Mouse (Mus musculus) kidney, embryonic 15.5 days (tissue): ENCODE data around the gene Phlpp2. TPM values are rescaled to one million over a fixed set of nuclear protein-coding genes. Genes with fewer than 3 reads are reported as not detected.

Experiments
- ATAC-seq: fragments of 200-750 bp; cut with Nextera tagmentation; replicated peaks from 2 replicates; pipeline ENCODE4 v1.8.0; 2017; ENCODE audit warnings: moderate TSS enrichment; ENCODE audit not compliant: low FRiP score
- H3K27ac ChIP-seq: fragments of 300-500 bp; sonication (generic); 2 replicates; pipeline ENCODE4 v1.5.1; 2015; ENCODE audit warnings: mild to moderate bottlenecking, inconsistent platforms
- H3K27me3 ChIP-seq: fragments of 300-500 bp; sonication (generic); 2 replicates; pipeline ENCODE4 v1.6.1; 2015; ENCODE audit warnings: inconsistent platforms
- H3K36me3 ChIP-seq: fragments of 300-500 bp; sonication (generic); 2 replicates; pipeline ENCODE4 v1.6.1; 2015; ENCODE audit warnings: inconsistent platforms
- H3K4me1 ChIP-seq: fragments of 300-500 bp; sonication (generic); 2 replicates; pipeline ENCODE4 v1.6.1; 2015; ENCODE audit warnings: inconsistent platforms
- H3K4me2 ChIP-seq: fragments of 300-500 bp; sonication (generic); 2 replicates; pipeline ENCODE4 v1.6.1; 2015; ENCODE audit warnings: moderate library complexity, mild to moderate bottlenecking, inconsistent platforms
- H3K4me3 ChIP-seq: fragments of 300-500 bp; sonication (generic); replicated peaks from 2 replicates; pipeline ENCODE4 v1.5.1; 2015; ENCODE audit warnings: mild to moderate bottlenecking, inconsistent platforms
- H3K9ac ChIP-seq: fragments of 300-500 bp; sonication (generic); 2 replicates; pipeline ENCODE4 v1.6.1; 2015; ENCODE audit warnings: mild to moderate bottlenecking, inconsistent platforms
- H3K9me3 ChIP-seq: fragments of 300-500 bp; sonication (generic); replicated peaks from 2 replicates; pipeline ENCODE4 v1.6.1; 2016; ENCODE audit warnings: inconsistent platforms
- WGBS: fragments of 180-500 bp; shearing (Covaris S2); methylation state at CpG from one replicate; pipeline ENCODE4 v1.1.7; 2015; ENCODE audit warnings: mixed read lengths; 5-methylcytosine and 5-hydroxymethylcytosine counted together
- polyA plus RNA-seq: library from polyadenylated mRNA; unstranded; fragments of >200 nt; fragmentation: Nextera tagmentation; extraction: Ambion mirVana; gene quantifications from 2 replicates; pipeline ENCODE4 v1.2.1, GENCODE M21; 2015

Phlpp2 gene
- polyA plus RNA-seq, 1 experiment from 2014 or later = 3.5 TPM

- no peak for ATAC-seq
- Histone ChIP-seq H3K4me2 (no peak overlapping the region), H3K4me3 (no peak overlapping the region), H3K27ac (no peak overlapping the region), H3K9ac (no peak overlapping the region), H3K27me3 (no peaks in the 10 kb centered on the region), H3K36me3 (peaks cover 41% of the 10 kb centered on the region), H3K9me3 (no peaks in the 10 kb centered on the region), H3K4me1 (no peaks in the 10 kb centered on the region)
- WGBS = 95% methylated on average over 1 of the region's 1 CpGs
Observed at GRCm38 (mm10) chr8:109904928-109905668, 36.8 kb downstream of the Phlpp2 start.

DNA sequence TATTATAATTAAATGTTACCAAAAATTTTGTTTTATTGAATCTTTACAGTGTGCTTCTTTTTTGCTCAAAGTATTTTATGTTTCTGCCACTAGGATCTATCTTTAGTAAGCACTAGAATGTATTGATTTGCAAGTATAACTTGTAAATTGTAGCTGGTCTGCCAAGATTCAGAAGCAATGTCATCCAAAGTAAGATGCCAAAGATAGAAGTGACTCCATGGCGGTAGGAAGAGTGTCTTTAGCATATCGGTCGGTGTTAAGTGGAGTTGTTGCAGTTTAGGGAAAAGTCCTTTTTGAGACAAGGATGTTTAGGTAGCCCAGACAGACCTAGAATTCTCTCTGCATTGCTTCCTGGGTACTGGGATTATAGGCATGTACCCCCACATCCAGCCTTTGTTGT, 38.6 kb downstream of the Phlpp2 start:
- Histone ChIP-seq H3K4me1 (no peaks in the 10 kb centered on the region), H3K9ac (no peak overlapping the region), H3K9me3 (no peaks in the 10 kb centered on the region), H3K4me2 (no peak overlapping the region), H3K4me3 (no peak overlapping the region), H3K36me3 (peaks cover 51% of the 10 kb centered on the region), H3K27ac (no peak overlapping the region), H3K27me3 (no peaks in the 10 kb centered on the region)
- no peak for ATAC-seq
- 94% methylated on average over 3 of the region's 3 CpGs for WGBS

DNA sequence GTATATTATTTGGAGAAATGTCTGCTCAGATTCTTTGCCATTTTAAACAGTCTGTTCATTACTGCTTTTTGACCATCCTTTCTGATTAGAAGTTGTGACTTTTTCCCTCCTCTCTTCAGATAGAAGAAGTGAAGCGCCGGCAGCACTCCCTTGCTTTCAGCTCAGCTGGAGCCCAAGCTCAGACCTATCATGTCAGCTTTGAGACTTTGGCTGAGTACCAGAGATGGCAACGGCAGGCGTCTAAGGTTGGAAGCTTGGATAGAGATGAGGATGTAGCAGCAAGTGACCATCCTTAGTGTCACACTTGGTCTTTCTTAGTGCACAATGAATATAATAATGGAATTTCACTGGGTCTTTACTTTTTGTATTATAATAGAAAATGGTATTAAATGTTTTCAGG, 39.0 kb downstream of the Phlpp2 start:
- Histone ChIP-seq H3K27ac (no peak overlapping the region), H3K4me2 (no peak overlapping the region), H3K4me1 (no peaks in the 10 kb centered on the region), H3K27me3 (no peaks in the 10 kb centered on the region), H3K36me3 (peaks cover 54% of the 10 kb centered on the region), H3K9ac (no peak overlapping the region), H3K9me3 (no peaks in the 10 kb centered on the region), H3K4me3 (no peak overlapping the region)
- no peak for ATAC-seq
- 94% methylated on average over 4 of the region's 4 CpGs for WGBS

GRCm38 (mm10) chr8:109917277-109917676, 48.9 kb downstream of the Phlpp2 start:
- H3K36me3 ChIP-seq = peaks cover 69% of the 10 kb centered on the region
- no peak overlapping the region for H3K27ac ChIP-seq
- 0 out of 2 replicates have a peak, but pooled peaks cover 4% of the 10 kb centered on the region for H3K4me1 ChIP-seq
- H3K4me2 ChIP-seq = no peak overlapping the region
- no peaks in the 10 kb centered on the region for H3K27me3 ChIP-seq
- 0 out of 2 replicates have a peak, but pooled peaks have one; percentile 33 for ATAC-seq
- H3K9ac ChIP-seq = no peak overlapping the region
- no peak overlapping the region for H3K4me3 ChIP-seq
- no peaks in the 10 kb centered on the region for H3K9me3 ChIP-seq
- 53% methylated on average over 4 of the region's 4 CpGs for WGBS

DNA sequence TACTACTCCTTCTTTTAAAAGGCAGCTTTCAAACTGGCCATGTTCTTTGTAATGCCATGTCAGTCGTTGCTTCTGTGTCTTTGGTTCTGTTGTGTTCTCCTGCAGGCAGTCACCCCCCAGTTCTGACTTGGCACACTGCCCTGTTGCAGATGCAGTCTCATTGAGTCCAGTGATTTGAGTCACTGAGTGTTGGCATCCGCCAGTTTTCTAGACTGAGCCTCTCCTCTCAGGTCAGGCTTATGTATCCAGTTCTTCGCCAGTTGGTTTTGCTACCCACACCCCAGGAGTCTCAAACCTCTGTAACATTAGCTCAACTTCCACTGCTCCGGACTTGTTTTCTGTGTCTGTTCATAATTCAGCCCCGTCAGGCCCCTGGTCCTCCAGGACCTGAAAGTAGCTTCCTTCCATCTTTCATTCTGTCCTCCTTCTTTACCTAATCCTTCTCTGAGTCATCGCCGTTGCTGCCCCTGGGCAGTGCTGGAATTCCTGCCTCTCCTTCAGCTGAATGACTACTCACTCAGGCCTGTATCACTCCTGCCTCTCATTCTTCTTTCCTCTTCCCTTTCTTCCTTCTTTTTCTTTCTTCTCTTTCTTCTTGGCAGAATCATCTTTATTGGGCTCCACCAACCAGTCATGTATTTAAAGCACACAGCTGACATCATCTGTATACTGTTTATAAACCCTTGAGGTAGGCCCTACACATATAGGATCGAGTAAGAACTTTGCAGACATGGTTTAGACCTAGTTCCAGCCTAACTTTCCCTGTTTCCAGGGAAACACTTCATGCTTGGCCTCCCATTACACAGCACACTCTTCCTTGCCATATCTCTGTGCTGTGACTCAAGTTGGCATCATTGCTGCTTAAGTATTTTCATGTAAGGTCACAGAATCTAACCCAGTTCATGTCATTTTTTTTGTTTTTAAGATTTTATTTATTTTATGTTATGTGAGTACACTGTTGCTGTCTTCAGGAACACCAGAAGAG, 52.4 kb downstream of the Phlpp2 start:
- Histone ChIP-seq H3K4me2 (no peak overlapping the region), H3K27me3 (no peaks in the 10 kb centered on the region), H3K4me3 (no peak overlapping the region), H3K27ac (peak overlapping the region; percentile 13; the same call in 1 of the 2 replicates), H3K36me3 (peaks cover 58% of the 10 kb centered on the region), H3K9ac (no peak overlapping the region), H3K4me1 (0 out of 2 replicates have a peak, but pooled peaks cover 4% of the 10 kb centered on the region), H3K9me3 (no peaks in the 10 kb centered on the region)
- WGBS = 68% methylated on average over 8 of the region's 8 CpGs
- no peak for ATAC-seq

- peaks cover 42% of the 10 kb centered on the region for H3K36me3 ChIP-seq
- peak overlapping the region; percentile 23; the same call in 1 of the 2 replicates for H3K27ac ChIP-seq
- peak; percentile 52; the same call in 1 of the 2 replicates for ATAC-seq
- no peak overlapping the region for H3K9ac ChIP-seq
- H3K4me3 ChIP-seq = no peak overlapping the region
- no peaks in the 10 kb centered on the region for H3K27me3 ChIP-seq
- H3K4me2 ChIP-seq = no peak overlapping the region
- H3K4me1 ChIP-seq = peaks cover 32% of the 10 kb centered on the region
- WGBS = 61% methylated on average over 2 of the region's 2 CpGs
- H3K9me3 ChIP-seq = no peaks in the 10 kb centered on the region
Observed at GRCm38 (mm10) chr8:109941606-109942360, 73.4 kb downstream of the Phlpp2 start.

DNA sequence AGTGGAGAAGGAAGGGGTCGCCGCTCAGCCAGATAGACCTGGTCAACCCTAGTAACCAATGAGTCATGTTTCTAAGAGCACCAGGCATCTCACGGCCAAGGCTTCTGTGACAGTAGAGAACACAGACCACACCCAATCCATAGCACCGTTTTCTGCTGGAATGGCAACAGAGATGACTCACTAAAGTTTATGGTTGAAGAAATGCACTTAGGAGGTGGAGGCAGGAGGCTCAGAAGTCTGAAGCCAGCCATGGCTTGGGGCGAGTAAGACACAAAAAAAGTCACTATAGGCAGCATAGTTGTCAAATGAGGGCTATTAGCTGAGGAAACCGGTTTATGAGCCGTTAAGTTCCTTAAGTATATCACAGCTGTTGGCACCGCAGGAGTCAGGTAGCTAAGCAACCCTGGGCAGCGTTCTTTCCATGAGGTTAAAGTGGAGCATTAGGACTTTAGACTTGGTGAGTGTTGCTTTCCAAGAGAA, 76.9 kb downstream of the Phlpp2 start:
- Histone ChIP-seq H3K9ac (no peak overlapping the region), H3K4me2 (no peak overlapping the region), H3K27me3 (peaks cover 22% of the 10 kb centered on the region), H3K9me3 (no peaks in the 10 kb centered on the region), H3K4me1 (peaks cover 49% of the 10 kb centered on the region), H3K36me3 (peaks cover 23% of the 10 kb centered on the region), H3K4me3 (no peak overlapping the region), H3K27ac (no peak overlapping the region; the same call in 1 of the 2 replicates)
- peak; percentile 50 for ATAC-seq
- 15% methylated on average over 9 of the region's 9 CpGs for WGBS

- peaks cover 18% of the 10 kb centered on the region for H3K36me3 ChIP-seq
- H3K27me3 ChIP-seq = peaks cover 26% of the 10 kb centered on the region
- 53% methylated on average over 7 of the region's 7 CpGs for WGBS
- peaks cover 49% of the 10 kb centered on the region for H3K4me1 ChIP-seq
- no peak overlapping the region for H3K4me3 ChIP-seq
- no peak overlapping the region for H3K4me2 ChIP-seq
- no peak overlapping the region for H3K9ac ChIP-seq
- H3K9me3 ChIP-seq = no peaks in the 10 kb centered on the region
- no peak for ATAC-seq
- no peak overlapping the region for H3K27ac ChIP-seq
Observed at GRCm38 (mm10) chr8:109945694-109946093, 77.4 kb downstream of the Phlpp2 start.

DNA sequence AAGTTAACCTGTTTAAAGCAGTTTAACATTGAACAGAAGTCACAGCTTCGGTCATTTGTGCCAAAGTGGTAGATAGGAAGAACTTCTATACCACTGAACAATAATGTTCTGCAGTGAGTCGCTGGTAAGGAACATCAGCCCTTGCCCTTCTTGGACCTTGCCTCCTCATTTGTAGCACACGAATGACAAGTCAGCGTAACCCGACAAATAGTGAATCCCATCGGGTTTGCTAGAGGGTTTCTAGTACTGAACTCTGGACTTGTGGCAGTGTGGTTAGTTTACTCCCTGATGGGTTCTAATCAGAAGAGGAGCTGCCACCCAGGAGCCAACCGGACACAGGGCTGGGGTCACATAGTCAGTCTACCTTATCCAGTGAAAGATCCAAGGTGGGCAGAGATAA, 77.9 kb downstream of the Phlpp2 start:
- Histone ChIP-seq H3K27me3 (peaks cover 27% of the 10 kb centered on the region), H3K36me3 (peaks cover 12% of the 10 kb centered on the region), H3K4me2 (no peak overlapping the region), H3K9me3 (no peaks in the 10 kb centered on the region), H3K4me3 (no peak overlapping the region), H3K4me1 (peaks cover 43% of the 10 kb centered on the region), H3K9ac (no peak overlapping the region), H3K27ac (no peak overlapping the region)
- 88% methylated on average over 7 of the region's 7 CpGs for WGBS
- no peak for ATAC-seq

DNA sequence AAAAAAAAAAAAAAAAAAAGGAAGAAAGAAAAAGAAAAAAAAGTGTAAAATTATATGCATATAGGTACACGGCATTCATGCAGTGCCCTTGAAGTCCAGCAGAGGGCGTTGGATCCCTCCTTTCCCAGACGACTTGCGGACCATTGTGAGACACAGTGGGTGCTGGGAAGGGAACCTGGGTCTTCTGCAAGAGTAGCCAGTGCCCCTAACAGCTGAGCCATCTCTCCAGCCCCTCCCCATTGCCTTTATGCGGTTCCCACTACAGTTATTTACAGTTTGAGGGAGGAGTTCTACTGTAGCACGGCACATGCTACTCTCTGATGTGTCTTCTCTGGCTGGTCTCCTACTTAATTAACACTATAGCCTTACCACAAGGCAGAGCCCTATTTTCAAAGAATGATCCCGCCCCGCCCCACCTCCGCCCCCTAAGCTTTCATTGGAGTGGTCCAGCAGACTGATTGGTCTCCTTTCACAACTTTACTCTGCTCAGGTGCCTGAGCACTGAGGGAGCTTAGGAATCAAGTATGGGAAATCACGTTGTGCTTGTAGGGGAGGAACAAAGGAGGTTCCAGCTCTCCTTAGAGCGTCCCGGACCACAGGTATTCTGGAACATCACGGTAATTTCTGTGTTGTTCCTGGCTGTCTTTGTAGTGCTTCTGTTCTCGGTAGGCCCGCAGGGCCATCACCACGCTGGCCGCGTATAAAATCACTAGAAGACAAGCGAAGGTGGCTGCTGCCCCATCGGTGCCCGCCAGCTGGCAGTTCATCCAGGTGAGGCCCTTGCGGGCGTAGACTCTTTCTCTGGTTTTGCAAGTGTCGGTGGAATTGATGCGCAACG, 79.3 kb downstream of the Phlpp2 start:
- Histone ChIP-seq H3K4me1 (peaks cover 32% of the 10 kb centered on the region), H3K9me3 (no peaks in the 10 kb centered on the region), H3K36me3 (0 out of 2 replicates have a peak, but pooled peaks cover 10% of the 10 kb centered on the region), H3K9ac (peak overlapping the region; percentile 8; the same call in 1 of the 2 replicates), H3K27me3 (peaks cover 36% of the 10 kb centered on the region), H3K27ac (no peak overlapping the region), H3K4me3 (peak overlapping the region; percentile 33), H3K4me2 (peak overlapping the region; percentile 68)
- under 1% methylated on average over 26 of the region's 26 CpGs for WGBS
- peak; percentile 60 for ATAC-seq

DNA sequence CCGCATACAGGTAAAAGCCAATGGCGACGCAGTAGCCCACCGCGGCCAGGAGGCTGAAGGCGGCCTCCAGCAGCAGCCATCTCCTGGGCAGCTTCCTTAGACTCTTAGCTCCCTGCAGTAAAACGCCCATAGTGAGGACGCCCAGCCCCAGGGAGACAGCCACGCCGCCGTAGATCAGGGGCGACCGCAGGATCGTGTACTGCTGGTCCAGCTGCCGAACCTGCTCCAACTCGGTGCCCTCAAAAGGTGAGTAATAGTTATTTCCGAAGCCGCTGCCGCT, 79.9 kb downstream of the Phlpp2 start:
- 0 out of 2 replicates have a peak, but pooled peaks cover 5% of the 10 kb centered on the region for H3K36me3 ChIP-seq
- WGBS = 3% methylated on average over 19 of the region's 19 CpGs
- peak overlapping the region; percentile 8; the same call in 1 of the 2 replicates for H3K9ac ChIP-seq
- no peak overlapping the region for H3K27ac ChIP-seq
- peak overlapping the region; percentile 33 for H3K4me3 ChIP-seq
- H3K4me2 ChIP-seq = peak overlapping the region; percentile 68
- H3K27me3 ChIP-seq = peaks cover 38% of the 10 kb centered on the region
- no peak for ATAC-seq
- peaks cover 31% of the 10 kb centered on the region for H3K4me1 ChIP-seq
- no peaks in the 10 kb centered on the region for H3K9me3 ChIP-seq
